ENCODE assay signal across 7 mouse cellular contexts in the genomic region with DNA sequence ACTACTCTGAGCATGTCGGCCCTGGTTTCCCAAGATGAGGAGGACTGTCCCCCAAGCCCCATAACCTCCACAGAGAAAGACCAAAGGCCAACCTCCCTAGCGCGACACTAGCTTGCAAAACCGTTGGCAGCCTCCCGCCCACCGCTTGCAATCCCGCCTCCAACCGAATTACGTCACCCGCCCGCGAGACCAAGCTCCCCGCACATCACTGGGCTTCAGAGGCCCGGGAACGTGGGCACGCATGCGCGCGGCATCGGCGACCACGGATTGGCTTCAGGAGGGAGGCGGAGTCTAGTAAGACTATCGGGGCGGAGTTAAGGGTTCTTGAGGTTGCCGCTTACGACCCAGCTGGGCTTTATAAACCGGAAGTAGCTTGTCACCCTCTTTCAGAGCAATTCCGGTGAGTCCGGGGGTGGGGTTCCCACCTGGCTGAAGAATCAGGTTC. TPM values are rescaled to one million over a fixed set of nuclear protein-coding genes. Genes with fewer than 3 reads are reported as not detected.
DNase-seq lines count a peak whose midpoint lies in the region; ATAC-seq lines count a peak whose summit lies in the region.

A gene (minus strand): TSS at position 109 of the 445 bp plus-strand sequence.
A gene (plus strand): TSS at position 314 of the 445 bp plus-strand sequence.

- intact Hi-C loops in left cerebral cortex, postnatal 36 days (cut with DNase I): loop anchor here (5.0 kb wide), 2 partner anchors 44 to 56 kb away; a partner anchor contains a TSS

- no peaks in the 10 kb centered on the region for H3K9me3 ChIP-seq in intestine, embryonic 16.5 days (ENCODE audit: control insufficient read depth, low read length)
- no peaks in the 10 kb centered on the region for H3K9me3 ChIP-seq in midbrain, embryonic 11.5 days (ENCODE audit: control insufficient read depth, low read length)

- under 1% methylated on average over 30 of the region's 30 CpGs for WGBS in intestine, embryonic 16.5 days
- WGBS in midbrain, embryonic 11.5 days: under 1% methylated on average over 30 of the region's 30 CpGs

- H3K4me3 ChIP-seq in intestine, embryonic 16.5 days (ENCODE audit: low read length): peak within 1 kb of the TSS; percentile 72
- peak within 1 kb of the TSS; percentile 62 for H3K4me3 ChIP-seq in midbrain, embryonic 11.5 days (ENCODE audit: low read depth, low read length)

- peaks cover 33% of the 10 kb centered on the region for H3K4me1 ChIP-seq in intestine, embryonic 16.5 days (ENCODE audit: control insufficient read depth, insufficient read depth, low read length)
- H3K4me1 ChIP-seq in midbrain, embryonic 11.5 days (ENCODE audit: control insufficient read depth, insufficient read depth, low read length): peaks cover 30% of the 10 kb centered on the region

- H3K4me2 ChIP-seq in intestine, embryonic 16.5 days (ENCODE audit: low read depth, low read length): peak within 1 kb of the TSS; percentile 83
- H3K4me2 ChIP-seq in midbrain, embryonic 11.5 days: peak within 1 kb of the TSS; percentile 83

- H3K27ac ChIP-seq in intestine, embryonic 16.5 days (ENCODE audit: low read length): peak within 1 kb of the TSS; percentile 85
- peak within 1 kb of the TSS; percentile 78 for H3K27ac ChIP-seq in midbrain, embryonic 11.5 days (ENCODE audit: low read depth, low read length)

- no peaks in the 10 kb centered on the region for H3K36me3 ChIP-seq in intestine, embryonic 16.5 days (ENCODE audit: control insufficient read depth, insufficient read depth, low read length)
- H3K36me3 ChIP-seq in midbrain, embryonic 11.5 days (ENCODE audit: control insufficient read depth, insufficient read depth, low read length): peaks cover 2% of the 10 kb centered on the region

- ATAC-seq in intestine, embryonic 16.5 days: peak; percentile 91
- ATAC-seq in midbrain, embryonic 11.5 days (ENCODE audit: low FRiP score): peak; percentile 94

- H3K9ac ChIP-seq in intestine, embryonic 16.5 days (ENCODE audit: low read depth, low read length): peak within 1 kb of the TSS; percentile 84
- peak within 1 kb of the TSS; percentile 94 for H3K9ac ChIP-seq in midbrain, embryonic 11.5 days (ENCODE audit: low read length)

- H3K27me3 ChIP-seq in intestine, embryonic 16.5 days (replicated peaks; ENCODE audit: control insufficient read depth, insufficient read depth, low read length): no peaks in the 10 kb centered on the region; the same call in 1 of the 2 replicates
- H3K27me3 ChIP-seq in midbrain, embryonic 11.5 days (ENCODE audit: control insufficient read depth, insufficient read depth, low read length): peaks cover 16% of the 10 kb centered on the region

- peak; percentile 100 for DNase-seq in adrenal gland, adult 8-10 months
- peak; percentile 99 for DNase-seq in embryo, embryonic 9.5 days (ENCODE audit: extremely low spot score)
- DNase-seq in gastrocnemius, postnatal 4 days (ENCODE audit: low spot score in 2 of 2): peak; percentile 98 to 99
- DNase-seq in left cerebral cortex, postnatal 36 days (ENCODE audit: low spot score in 2 of 2): peak; percentile 99
- DNase-seq in midbrain, embryonic 11.5 days (ENCODE audit: low spot score, missing footprints): peak; percentile 98
- DNase-seq in skeletal muscle tissue, adult 2 months (ENCODE audit: low read depth, low spot score): peak; percentile 99

RNA-seq across cellular contexts. Expression of the first gene that starts in this region (rescaled TPM):
- 10 to 100 TPM in 2 of 4 experiments, 1 to 10 TPM in 2; 6.4 to 14.8 (median 10.0) TPM for total RNA-seq in adrenal gland, adult 8-10 months (2022)
- 10 to 100 TPM; 12.0 to 12.9 TPM for total RNA-seq in gastrocnemius, postnatal 4 days (2021)
- polyA plus RNA-seq in intestine, embryonic 16.5 days (2015; fragmentation: Nextera tagmentation; extraction: Ambion mirVana): 17.3 and 17.8 TPM in 2 replicates
- total RNA-seq in left cerebral cortex, postnatal 36 days (2021): 10 to 100 TPM; 15.5 to 24.2 TPM
- 20.0 and 28.3 TPM in 2 replicates for polyA plus RNA-seq in midbrain, embryonic 11.5 days (2014; fragmentation: Nextera tagmentation; extraction: Ambion mirVana)

RNA-seq across cellular contexts. Expression of the second gene that starts in this region (rescaled TPM):
- total RNA-seq in adrenal gland, adult 8-10 months (2022): 10 to 100 TPM; 63.4 to 70.8 (median 67.0) TPM
- total RNA-seq in gastrocnemius, postnatal 4 days (2021): 10 to 100 TPM; 62.2 to 63.1 TPM
- 141 and 149 TPM in 2 replicates for polyA plus RNA-seq in intestine, embryonic 16.5 days (2015; fragmentation: Nextera tagmentation; extraction: Ambion mirVana)
- 10 to 100 TPM; 50.9 to 59.8 TPM for total RNA-seq in left cerebral cortex, postnatal 36 days (2021)
- 205 and 206 TPM in 2 replicates for polyA plus RNA-seq in midbrain, embryonic 11.5 days (2014; fragmentation: Nextera tagmentation; extraction: Ambion mirVana)

Comparison
In these comparisons a context has a peak if more than half of its experiments do, and no peak if none do; other contexts are left out.
1. Peak in every context shown above with its lines: DNase-seq, ATAC-seq, H3K4me3 ChIP-seq and H3K27ac ChIP-seq.